Mouse (Mus musculus): ENCODE data around the gene Phc1.

DNA sequence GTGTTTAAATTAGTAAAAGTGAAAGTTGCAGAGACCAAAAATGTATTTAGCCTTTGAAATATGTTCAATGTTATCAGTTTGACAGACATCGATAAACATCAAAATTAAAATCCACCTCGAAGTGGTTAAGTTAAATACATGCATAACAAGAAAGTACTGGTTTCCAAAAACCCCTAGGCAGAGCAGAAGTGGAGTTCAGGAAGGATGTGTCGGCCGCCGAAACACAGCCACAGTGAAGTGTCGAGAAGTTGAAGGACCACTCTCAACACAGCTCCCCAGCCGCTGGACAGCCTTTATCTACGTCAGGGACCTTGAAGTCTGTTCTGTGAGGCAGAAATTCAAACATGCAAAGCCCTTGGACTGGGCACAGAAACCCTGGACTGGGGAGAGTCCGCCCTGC, 36.8 kb downstream of the Phc1 start:
- TF ChIP-seq EP300 (IDR thresholded peaks at IDR 0.05) (no peak), CTCF (IDR thresholded peaks at IDR 0.05) (no peak)
